18 mouse cellular contexts compared by ENCODE assay signal in the genomic region with DNA sequence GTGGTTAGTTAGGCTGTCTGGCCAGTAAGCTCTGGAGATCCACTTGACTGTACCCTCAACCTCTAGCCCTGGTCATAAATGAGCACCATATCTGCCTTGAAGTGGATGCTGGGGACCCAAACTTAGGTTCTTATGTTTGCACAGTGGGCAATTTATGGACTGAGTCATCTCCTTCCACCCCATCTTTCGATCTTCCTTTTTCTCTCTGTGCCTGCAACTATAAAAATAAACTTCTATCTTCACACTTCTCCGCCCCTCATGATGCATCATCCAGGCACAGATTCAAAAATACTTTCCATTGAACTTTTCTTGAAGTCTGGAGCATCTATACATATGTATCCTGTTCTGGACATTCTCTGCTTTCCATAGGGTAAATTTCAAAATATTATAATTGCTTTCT.
"Had no signal": no experiment of that assay in that cellular context is flagged by ENCODE, and none has a peak within 500 bp of the region (broad histone marks: within the 10 kb centered on the region; RNA-seq: fewer than 3 reads in every experiment).

No protein-coding gene starts in this region.

- H3K27ac ChIP-seq: kidney, postnatal 0 days; layer of hippocampus, adult 2 months; liver, embryonic 13.5 days; midbrain, embryonic 10.5 days; midbrain, embryonic 13.5 days; neural tube, embryonic 13.5 days had no signal

- H3K4me1 ChIP-seq: midbrain, embryonic 10.5 days; midbrain, embryonic 13.5 days; neural tube, embryonic 13.5 days had no signal

- DNase-seq: kidney, adult 18-20 months; kidney, adult 9 months; kidney, postnatal 25 days; layer of hippocampus, postnatal 36 days; liver, embryonic 13.5 days; lung, embryonic 14.5 days; right cerebral cortex, postnatal 25 days; thymus, adult 2 months; thymus, postnatal 14 days; thymus, postnatal 4 days had no signal

- H3K4me3 ChIP-seq: layer of hippocampus, adult 2 months; left cerebral cortex, adult 2 months; liver, embryonic 13.5 days; megakaryocyte, embryonic 14.5 days; midbrain, embryonic 10.5 days; midbrain, embryonic 13.5 days; myocyte; neural tube, embryonic 13.5 days had no signal
